Mouse (Mus musculus): Measurements from ENCODE around the gene Ccdc186.

Ccdc186 gene

GRCm38 (mm10) chr19:56750709-56751108 is 71.3 kb downstream of the Ccdc186 start:
- DNase-seq, result no peak

- no peak for DNase-seq
These were observed 72.6 kb downstream of the Ccdc186 start for GRCm38 (mm10) chr19:56749343-56749742.

GRCm38 (mm10) chr19:56747878-56748277 is 74.1 kb downstream of the Ccdc186 start:
- no peak for DNase-seq

- no peak for DNase-seq
These were observed 75.4 kb downstream of the Ccdc186 start for GRCm38 (mm10) chr19:56746618-56747017.

- DNase-seq, result no peak
These were observed 76.5 kb downstream of the Ccdc186 start for GRCm38 (mm10) chr19:56745528-56745927.

GRCm38 (mm10) chr19:56745061-56745460 is 76.9 kb downstream of the Ccdc186 start:
- DNase-seq, result no peak
